Mouse (Mus musculus): ENCODE measurements around the gene Gp5.

Gene Gp5

DNA sequence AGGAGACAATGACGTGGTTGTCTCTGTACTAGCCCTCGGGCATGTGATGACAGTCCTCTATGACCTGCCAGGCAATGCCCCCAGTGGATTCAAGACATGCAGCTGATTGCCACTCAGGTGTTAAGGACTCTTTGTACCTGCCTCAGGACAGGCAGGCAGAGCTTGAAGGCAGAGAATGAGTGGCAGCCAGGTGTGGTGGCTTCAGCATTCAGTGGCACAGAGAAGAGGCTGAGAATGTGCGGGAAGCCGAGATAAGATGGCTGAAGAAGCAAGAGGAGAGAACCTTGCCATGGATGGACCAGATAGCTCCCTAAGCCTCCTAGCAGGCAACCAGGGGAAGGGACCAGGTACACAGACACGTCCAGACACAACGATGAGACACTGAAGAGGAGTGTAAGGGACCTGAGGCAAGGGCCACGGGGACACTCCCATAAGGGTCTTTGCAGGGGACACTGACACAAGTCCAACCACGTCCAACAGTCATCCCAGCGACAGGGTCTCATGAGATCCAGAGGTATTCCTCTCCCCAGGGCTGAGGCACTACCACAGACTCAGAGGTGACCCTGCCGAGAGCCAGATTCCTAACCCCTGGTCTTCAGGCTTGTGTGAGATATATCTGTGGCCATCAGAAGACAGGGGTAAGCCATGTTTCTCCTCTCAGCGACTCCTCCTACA is 13.8 kb downstream of the Gp5 start:
- no peak for DNase-seq (ENCODE audit: low read depth, low spot score)
- H3K27me3 ChIP-seq (ENCODE audit: control insufficient read depth, insufficient read depth, low read length, poor library complexity, severe bottlenecking), result no peaks in the 10 kb centered on the region
- no peaks in the 10 kb centered on the region for H3K36me3 ChIP-seq (ENCODE audit: control insufficient read depth, insufficient read depth, low read length, poor library complexity, severe bottlenecking)

DNA sequence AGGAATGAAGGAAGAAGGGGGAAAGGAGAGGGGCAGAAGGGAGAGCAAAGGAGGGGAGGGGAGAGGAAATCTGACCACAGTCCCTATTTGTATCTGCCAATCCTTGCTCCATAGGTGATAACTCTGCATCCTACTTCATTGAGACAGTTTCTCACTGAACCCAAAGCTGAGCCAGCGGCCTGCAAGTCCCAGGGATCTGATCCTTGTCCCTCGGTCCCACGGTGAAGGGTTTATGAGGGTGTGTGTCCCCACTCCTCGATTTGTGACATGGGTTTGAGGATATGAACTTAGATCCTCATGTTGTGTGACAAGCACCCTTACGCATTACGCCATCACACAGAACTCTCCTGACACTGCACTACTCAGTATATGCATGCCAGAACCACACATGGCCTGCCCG is 15.5 kb downstream of the Gp5 start:
- H3K27me3 ChIP-seq (ENCODE audit: control insufficient read depth, insufficient read depth, low read length, poor library complexity, severe bottlenecking), result no peaks in the 10 kb centered on the region
- no peak for DNase-seq (ENCODE audit: low read depth, low spot score)
- no peaks in the 10 kb centered on the region for H3K36me3 ChIP-seq (ENCODE audit: control insufficient read depth, insufficient read depth, low read length, poor library complexity, severe bottlenecking)

DNA sequence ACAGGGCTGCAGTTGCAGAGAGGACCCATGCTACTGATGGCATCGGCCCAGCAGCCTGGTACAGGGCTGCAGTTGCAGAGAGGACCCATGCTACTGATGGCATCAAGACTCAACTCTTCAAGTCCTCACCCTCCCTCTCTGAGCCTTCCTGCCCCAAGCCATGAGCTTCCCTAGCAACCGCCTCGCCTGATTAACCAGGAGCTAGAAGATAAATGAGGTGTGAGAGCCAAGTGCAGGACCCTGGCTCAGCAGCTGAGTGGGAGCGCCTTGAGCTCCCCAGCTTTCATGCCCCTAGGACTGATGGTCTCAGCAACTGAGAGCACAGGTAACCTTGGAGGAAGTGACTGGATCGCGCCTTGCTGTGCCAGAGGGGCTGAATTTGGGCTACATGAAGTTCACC is 20.1 kb downstream of the Gp5 start:
- H3K36me3 ChIP-seq (ENCODE audit: control insufficient read depth, insufficient read depth, low read length, poor library complexity, severe bottlenecking), result no peaks in the 10 kb centered on the region
- no peaks in the 10 kb centered on the region for H3K27me3 ChIP-seq (ENCODE audit: control insufficient read depth, insufficient read depth, low read length, poor library complexity, severe bottlenecking)
- DNase-seq (ENCODE audit: low read depth, low spot score), result no peak

DNA sequence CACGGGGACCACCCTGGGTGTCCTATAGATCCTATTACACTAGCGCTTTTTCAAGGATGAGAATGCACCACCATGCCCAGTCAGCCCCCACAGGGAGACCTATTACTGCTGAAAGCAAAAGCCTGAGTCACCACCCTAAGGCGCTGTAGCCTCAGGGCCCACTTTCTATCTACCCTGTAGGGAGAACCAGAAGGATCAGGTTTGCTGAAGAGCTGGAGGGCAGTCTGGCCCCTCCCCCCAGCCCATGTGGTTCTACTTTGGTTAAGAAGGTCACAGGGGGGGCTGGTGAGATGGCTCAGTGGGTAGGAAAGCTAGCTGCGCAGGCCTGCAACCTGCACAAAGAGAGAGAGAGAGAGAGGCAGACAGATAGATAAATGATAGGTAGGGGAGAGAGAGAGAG is 24.9 kb downstream of the Gp5 start:
- no peak for DNase-seq (ENCODE audit: low read depth, low spot score)
- no peaks in the 10 kb centered on the region for H3K36me3 ChIP-seq (ENCODE audit: control insufficient read depth, insufficient read depth, low read length, poor library complexity, severe bottlenecking)
- no peaks in the 10 kb centered on the region for H3K27me3 ChIP-seq (ENCODE audit: control insufficient read depth, insufficient read depth, low read length, poor library complexity, severe bottlenecking)

DNA sequence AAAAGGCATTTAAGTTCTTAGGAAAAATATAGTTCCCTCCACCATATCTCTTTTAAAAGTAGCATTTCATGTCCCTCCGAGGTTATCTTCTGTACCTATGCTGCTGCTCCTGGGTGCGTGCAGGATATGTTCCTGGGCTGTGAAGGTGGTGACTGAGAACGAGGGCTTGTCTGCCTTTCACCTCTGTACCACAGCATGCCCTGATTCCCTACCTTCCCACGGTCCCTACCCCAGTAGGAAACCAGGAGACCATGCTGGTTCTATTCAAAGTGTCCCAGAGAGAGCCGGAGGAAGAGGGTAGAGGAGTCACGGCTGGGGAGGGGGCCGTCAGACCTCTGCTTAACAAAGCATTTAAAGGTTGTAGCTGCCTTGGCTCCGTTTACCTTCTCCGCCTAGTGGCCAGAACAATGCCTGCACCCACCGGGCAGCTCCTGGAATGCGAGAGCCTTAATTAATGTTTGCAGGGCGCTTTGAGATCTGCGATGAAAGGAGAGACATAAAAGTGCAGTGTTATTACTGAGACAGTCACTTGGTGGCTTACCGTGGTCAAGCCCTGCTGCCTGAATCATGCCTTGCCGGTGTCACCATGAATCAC is 26.7 kb downstream of the Gp5 start:
- H3K36me3 ChIP-seq (ENCODE audit: control insufficient read depth, insufficient read depth, low read length, poor library complexity, severe bottlenecking), result no peaks in the 10 kb centered on the region
- peak; percentile 66 for DNase-seq (ENCODE audit: low read depth, low spot score)
- H3K27me3 ChIP-seq (ENCODE audit: control insufficient read depth, insufficient read depth, low read length, poor library complexity, severe bottlenecking), result no peaks in the 10 kb centered on the region

DNA sequence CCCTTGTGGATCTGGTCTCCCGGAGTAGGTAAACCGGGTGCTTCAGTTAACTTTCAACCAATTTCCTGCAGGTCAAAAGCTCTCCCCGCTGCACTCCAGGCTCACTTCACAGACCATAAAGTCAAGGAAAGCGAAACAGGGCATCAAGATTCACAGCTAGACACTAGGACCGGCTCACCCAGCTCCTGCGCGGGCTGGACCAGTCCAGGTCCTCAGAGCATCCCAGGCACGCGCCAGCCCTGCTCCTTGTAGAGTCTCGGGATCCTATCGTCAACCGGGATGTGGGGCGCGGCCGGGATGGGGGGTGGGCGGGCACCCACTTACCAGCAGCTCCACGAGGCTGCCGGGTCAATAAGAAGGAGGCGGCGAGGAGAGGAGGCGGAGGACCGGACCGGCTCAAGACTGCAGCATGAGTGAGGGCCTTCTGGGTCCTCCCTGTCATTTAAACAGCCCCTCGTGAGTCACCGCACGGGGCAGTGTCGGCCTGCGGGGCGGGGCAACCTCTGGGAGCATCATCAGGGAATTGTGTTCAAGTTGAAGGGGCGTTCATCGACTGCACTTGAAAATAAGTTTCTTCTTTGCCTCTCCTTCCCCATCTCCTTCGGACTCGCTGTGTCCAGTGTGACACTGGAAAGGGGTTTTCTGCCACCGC is 27.6 kb downstream of the Gp5 start, which contains the start of gene Lrrc15:
Gene Lrrc15 (minus strand): TSS at position 413 of the 652 bp plus-strand sequence.
- H3K36me3 ChIP-seq (ENCODE audit: control insufficient read depth, insufficient read depth, low read length, poor library complexity, severe bottlenecking), result no peaks in the 10 kb centered on the region
- DNase-seq (ENCODE audit: low read depth, low spot score), result peak; percentile 25
- no peaks in the 10 kb centered on the region for H3K27me3 ChIP-seq (ENCODE audit: control insufficient read depth, insufficient read depth, low read length, poor library complexity, severe bottlenecking)

DNA sequence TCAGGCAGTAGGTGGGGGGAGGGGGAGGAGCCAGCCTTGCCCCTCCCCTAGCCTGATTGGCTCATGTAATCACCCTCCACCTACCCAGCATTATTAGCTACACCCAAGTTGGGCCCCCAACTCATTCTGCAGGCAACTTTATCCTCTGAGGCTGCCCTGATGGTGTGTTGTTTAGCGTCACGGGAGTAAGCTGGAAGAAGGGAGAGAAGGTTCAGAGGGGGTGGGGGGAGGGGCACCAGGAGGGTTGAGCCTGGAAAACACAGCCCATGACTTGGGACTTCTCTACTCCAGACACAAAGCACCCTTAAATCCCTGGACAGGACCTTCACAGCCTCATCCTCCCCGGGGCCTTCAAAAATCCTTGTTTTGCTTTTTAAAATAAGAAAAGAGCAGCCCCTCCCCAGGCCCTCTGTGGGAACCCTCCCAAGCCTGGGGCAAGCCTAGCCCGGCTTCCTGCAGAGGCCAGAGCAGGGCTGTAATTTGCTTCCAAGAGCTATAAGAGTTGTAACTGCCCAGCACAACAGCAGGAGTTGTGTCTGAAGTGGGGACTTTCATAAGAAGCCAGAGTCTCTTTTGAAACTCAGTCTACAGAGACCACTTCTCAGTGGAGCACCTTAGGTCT is 29.8 kb downstream of the Gp5 start:
- Histone ChIP-seq H3K27me3 (ENCODE audit: control insufficient read depth, insufficient read depth, low read length, poor library complexity, severe bottlenecking) (no peaks in the 10 kb centered on the region), H3K36me3 (ENCODE audit: control insufficient read depth, insufficient read depth, low read length, poor library complexity, severe bottlenecking) (no peaks in the 10 kb centered on the region)
- no peak for DNase-seq (ENCODE audit: low read depth, low spot score)

DNA sequence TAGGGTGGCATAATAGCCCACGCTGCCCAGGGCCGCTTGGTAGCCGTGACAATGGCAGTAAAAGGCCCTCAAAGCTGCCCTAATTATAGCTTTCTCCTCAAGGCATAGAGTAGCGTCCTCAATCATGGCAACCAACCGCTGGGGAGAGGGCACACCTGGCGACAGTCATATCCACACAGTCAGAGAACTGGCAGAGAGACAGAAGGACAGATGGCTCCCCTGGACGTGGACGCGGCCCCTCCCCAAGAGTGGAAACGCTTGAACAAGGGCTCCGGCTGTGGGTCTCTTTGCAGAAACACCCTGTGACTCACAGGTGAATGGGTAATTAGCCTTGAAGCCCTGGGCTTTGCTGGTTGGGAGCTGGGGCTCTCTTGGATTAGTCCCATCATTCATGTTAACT is 32.2 kb downstream of the Gp5 start:
- H3K36me3 ChIP-seq (ENCODE audit: control insufficient read depth, insufficient read depth, low read length, poor library complexity, severe bottlenecking), result no peaks in the 10 kb centered on the region

DNA sequence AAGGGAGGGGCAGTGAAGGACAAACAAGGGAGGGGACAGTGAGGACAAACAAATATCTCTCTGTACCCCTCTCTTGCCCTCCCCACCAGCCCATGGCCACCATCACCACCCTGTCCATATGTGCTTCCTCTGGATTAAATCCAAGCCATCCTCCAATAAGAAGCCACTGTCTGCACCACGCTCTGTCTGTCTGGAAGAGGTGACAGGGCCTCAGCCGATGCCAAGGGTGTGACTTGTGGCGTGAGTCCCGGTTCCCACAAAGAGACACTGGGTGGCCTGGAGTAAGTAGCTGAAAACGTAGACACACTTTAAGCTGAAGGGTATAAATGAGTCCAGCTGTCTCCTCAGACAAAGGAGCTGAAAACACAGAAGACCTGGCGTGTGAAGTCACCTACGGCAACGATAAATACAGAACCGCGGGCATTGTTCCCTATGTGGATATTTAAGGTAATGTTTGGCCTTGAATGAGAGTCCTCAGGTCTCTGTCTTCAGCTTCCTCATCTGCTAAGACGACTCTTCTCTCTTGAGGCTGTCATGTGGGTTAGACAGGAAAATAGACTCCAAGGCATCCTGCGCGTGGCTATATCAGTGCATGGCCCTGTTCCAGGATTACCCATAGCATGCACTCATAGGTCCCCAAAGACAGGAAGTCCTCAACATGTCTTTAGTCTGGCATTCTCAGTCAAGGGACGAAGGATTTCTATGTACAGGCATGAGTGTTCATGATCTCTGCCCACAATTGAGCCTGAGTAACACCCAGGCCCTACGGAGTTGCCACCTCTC is 34.8 kb downstream of the Gp5 start:
- DNase-seq (ENCODE audit: low read depth, low spot score), result no peak
- Histone ChIP-seq H3K36me3 (ENCODE audit: control insufficient read depth, insufficient read depth, low read length, poor library complexity, severe bottlenecking) (no peaks in the 10 kb centered on the region), H3K27me3 (ENCODE audit: control insufficient read depth, insufficient read depth, low read length, poor library complexity, severe bottlenecking) (no peaks in the 10 kb centered on the region)

More for the DNA sequence above, 32.2 kb downstream of the Gp5 start:
- DNase-seq (ENCODE audit: low read depth, low spot score), result no peak
- H3K27me3 ChIP-seq (ENCODE audit: control insufficient read depth, insufficient read depth, low read length, poor library complexity, severe bottlenecking), result no peaks in the 10 kb centered on the region

DNA sequence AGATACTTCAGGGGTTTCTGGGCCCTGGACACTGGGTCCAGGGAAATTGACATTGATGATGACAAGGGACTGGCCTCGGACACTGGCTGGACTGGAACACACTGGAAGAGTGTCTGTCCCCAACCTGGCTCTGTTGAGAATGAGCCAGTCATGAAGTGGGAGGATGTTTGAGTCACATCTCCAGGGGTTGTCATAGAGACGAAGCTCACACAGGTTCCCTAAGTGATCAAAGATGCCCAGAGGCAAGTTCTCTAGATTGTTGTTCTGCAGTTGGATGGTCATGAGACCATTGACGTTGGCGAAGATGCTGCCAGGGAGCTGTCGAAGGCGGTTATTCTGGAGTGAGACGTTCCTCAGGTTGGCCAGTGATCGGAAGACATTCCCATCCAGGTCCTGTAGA is 37.5 kb downstream of the Gp5 start:
- H3K36me3 ChIP-seq (ENCODE audit: control insufficient read depth, insufficient read depth, low read length, poor library complexity, severe bottlenecking), result no peaks in the 10 kb centered on the region
- H3K27me3 ChIP-seq (ENCODE audit: control insufficient read depth, insufficient read depth, low read length, poor library complexity, severe bottlenecking), result no peaks in the 10 kb centered on the region

DNA sequence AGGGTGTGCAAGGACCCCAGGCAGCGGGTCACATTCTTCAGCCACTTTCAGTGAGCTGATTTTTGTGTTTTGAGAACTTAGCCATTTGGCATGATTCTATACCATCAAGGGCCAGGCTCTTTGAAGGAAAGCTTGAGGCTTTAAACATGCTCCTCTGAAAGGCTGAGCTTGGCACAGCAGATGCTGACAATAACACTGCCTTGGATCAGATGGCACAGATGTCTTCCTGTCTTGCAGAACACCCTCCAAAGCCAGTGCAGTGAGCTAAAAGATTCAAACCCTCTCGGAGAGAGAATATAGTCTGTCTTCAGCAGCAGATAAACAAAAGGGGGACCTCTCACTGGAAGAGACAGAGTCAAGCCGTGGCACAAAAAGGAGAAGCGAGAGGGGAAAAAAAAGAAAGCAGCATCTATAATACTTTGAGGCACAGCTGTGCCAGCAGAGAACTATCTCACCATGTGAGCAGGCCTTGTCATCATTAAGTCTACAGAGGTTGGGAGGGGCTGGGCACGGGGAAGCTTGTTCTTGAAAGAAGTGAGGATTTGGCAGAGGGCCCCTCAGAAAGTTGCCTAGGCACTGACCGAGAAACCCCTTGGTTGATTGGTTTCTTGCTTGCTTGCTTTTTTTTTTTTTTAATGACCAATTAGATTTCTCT is 38.5 kb downstream of the Gp5 start:
- peak; percentile 50 for DNase-seq (ENCODE audit: low read depth, low spot score)
- Histone ChIP-seq H3K27me3 (ENCODE audit: control insufficient read depth, insufficient read depth, low read length, poor library complexity, severe bottlenecking) (no peaks in the 10 kb centered on the region), H3K36me3 (ENCODE audit: control insufficient read depth, insufficient read depth, low read length, poor library complexity, severe bottlenecking) (no peaks in the 10 kb centered on the region)

More for the DNA sequence above, 37.5 kb downstream of the Gp5 start:
- DNase-seq (ENCODE audit: low read depth, low spot score), result no peak

DNA sequence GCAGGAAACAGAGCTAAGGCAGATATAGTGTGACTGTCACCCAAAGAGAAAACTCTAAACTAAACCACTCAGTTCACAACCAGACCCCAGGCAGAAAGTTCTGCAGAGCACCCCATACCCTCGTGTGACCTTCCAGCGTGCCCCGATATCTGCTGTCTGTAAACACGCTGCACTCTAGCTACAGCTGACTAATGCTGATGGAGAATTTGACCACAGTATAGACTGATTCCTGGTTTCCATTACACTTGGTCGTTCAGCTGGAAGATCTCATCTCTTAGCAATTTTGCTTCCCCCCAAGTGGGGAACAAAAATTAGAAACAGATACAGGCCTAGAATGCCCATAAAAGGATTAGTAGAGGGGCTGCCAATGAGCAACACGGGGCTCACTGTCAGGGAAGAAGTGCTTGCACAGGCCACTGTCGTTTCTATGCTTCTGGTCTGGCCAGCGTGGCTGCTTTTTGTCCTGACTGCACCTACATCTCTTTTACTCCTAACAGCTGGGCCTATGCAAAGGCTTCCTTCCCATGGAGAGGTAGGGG is 39.3 kb downstream of the Gp5 start:
- Histone ChIP-seq H3K27me3 (ENCODE audit: control insufficient read depth, insufficient read depth, low read length, poor library complexity, severe bottlenecking) (no peaks in the 10 kb centered on the region), H3K36me3 (ENCODE audit: control insufficient read depth, insufficient read depth, low read length, poor library complexity, severe bottlenecking) (no peaks in the 10 kb centered on the region)
- no peak for DNase-seq (ENCODE audit: low read depth, low spot score)

DNA sequence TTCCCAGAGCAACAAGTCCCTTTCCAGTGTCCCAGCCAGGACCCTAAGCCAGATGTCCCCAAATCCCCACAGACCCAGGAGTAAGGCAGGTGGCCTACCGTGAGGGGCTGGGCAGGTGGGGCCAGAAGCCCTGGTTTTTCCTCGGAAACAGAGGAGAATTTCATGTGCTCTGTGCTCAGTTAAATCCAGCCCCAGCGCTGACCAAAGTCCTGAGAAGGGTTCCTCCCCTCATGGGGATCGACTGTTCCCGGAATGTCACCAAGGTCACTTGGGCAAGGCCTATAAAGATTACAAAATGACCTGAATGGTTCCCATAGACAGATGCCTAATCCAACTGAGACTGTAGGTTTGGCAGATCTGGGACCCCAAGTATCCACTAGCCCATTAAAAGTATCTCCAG is 43.2 kb downstream of the Gp5 start, which contains the start of gene Cpn2:
Gene Cpn2 (minus strand): TSS at position 141 of the 400 bp plus-strand sequence.
- Histone ChIP-seq H3K27me3 (ENCODE audit: control insufficient read depth, insufficient read depth, low read length, poor library complexity, severe bottlenecking) (no peaks in the 10 kb centered on the region), H3K36me3 (ENCODE audit: control insufficient read depth, insufficient read depth, low read length, poor library complexity, severe bottlenecking) (no peaks in the 10 kb centered on the region)
- no peak for DNase-seq (ENCODE audit: low read depth, low spot score)

DNA sequence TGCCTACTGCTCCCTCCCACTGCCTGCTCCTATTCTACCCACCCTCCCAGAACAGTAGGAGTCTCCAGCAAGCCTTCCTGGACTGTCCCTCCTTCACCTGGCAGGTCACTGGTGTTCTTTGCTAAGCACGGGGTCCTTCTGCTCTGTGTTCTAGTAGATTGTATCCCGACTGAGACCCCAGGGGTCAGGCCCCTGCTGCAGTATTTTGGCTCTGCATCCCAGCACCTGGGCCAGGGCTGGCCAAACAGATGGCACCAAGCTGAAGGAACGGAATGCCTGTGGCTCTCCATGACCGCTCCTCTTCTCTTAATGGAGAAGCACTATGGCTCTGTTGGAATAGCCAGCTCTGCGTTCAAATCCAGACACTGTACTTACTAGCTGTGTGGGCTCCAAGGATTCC is 44.0 kb downstream of the Gp5 start:
- DNase-seq (ENCODE audit: low read depth, low spot score), result no peak
- Histone ChIP-seq H3K27me3 (ENCODE audit: control insufficient read depth, insufficient read depth, low read length, poor library complexity, severe bottlenecking) (no peaks in the 10 kb centered on the region), H3K36me3 (ENCODE audit: control insufficient read depth, insufficient read depth, low read length, poor library complexity, severe bottlenecking) (no peaks in the 10 kb centered on the region)
